Mouse (Mus musculus) testis, postnatal 10 days (tissue): ENCODE results near the gene Cd34.

ENCODE experiments used
- DNase-seq: peaks from one replicate; pipeline ENCODE4 v3.0.0; 2021; ENCODE audit warnings: low spot score

Cd34 gene

GRCm38 (mm10) chr1:194938715-194939114 is at the start of gene Cd34:
TSS of gene Cd34 (plus strand) at chr1:194938819.
- DNase-seq = peak; percentile 75

GRCm38 (mm10) chr1:194894513-194894912 is 44.1 kb upstream of the Cd34 start:
- DNase-seq = no peak

GRCm38 (mm10) chr1:194895287-194895686 is 43.3 kb upstream of the Cd34 start:
- no peak for DNase-seq

GRCm38 (mm10) chr1:194901075-194901474 is 37.5 kb upstream of the Cd34 start:
- no peak for DNase-seq

GRCm38 (mm10) chr1:194901826-194902225 is 36.8 kb upstream of the Cd34 start:
- DNase-seq = no peak

GRCm38 (mm10) chr1:194908956-194909355 is 29.7 kb upstream of the Cd34 start:
- DNase-seq = no peak

GRCm38 (mm10) chr1:194925753-194926350 is 12.8 kb upstream of the Cd34 start:
- DNase-seq = no peak

- DNase-seq = no peak
Measured at GRCm38 (mm10) chr1:194927887-194928286, 10.7 kb upstream of the Cd34 start.

GRCm38 (mm10) chr1:194929275-194929971 is 9.2 kb upstream of the Cd34 start:
- no peak for DNase-seq

GRCm38 (mm10) chr1:194929972-194930355 is 8.7 kb upstream of the Cd34 start:
- DNase-seq = no peak

GRCm38 (mm10) chr1:194930706-194931105 is 7.9 kb upstream of the Cd34 start:
- DNase-seq = no peak

GRCm38 (mm10) chr1:194935351-194935750 is 3.3 kb upstream of the Cd34 start:
- DNase-seq = no peak

- no peak for DNase-seq
Measured at GRCm38 (mm10) chr1:194941528-194941927, 2.9 kb downstream of the Cd34 start.

- DNase-seq = no peak
Measured at GRCm38 (mm10) chr1:194942912-194943311, 4.3 kb downstream of the Cd34 start.

GRCm38 (mm10) chr1:194943485-194943884 is 4.9 kb downstream of the Cd34 start:
- no peak for DNase-seq

- no peak for DNase-seq
Measured at GRCm38 (mm10) chr1:194945382-194945781, 6.8 kb downstream of the Cd34 start.

GRCm38 (mm10) chr1:194946467-194946866 is 7.8 kb downstream of the Cd34 start:
- no peak for DNase-seq

- no peak for DNase-seq
Measured at GRCm38 (mm10) chr1:194950913-194951312, 12.3 kb downstream of the Cd34 start.

GRCm38 (mm10) chr1:194952891-194953290 is 14.3 kb downstream of the Cd34 start:
- DNase-seq = no peak

- no peak for DNase-seq
Measured at GRCm38 (mm10) chr1:194954694-194955093, 16.1 kb downstream of the Cd34 start.

GRCm38 (mm10) chr1:194955749-194956148 is 17.1 kb downstream of the Cd34 start:
- no peak for DNase-seq

GRCm38 (mm10) chr1:194957021-194957420 is 18.4 kb downstream of the Cd34 start:
- no peak for DNase-seq

GRCm38 (mm10) chr1:194962181-194962580 is 23.6 kb downstream of the Cd34 start:
- peak; percentile 78 for DNase-seq

GRCm38 (mm10) chr1:194962712-194963111 is 24.1 kb downstream of the Cd34 start:
- no peak for DNase-seq
